Mouse (Mus musculus) thymus, postnatal 36 days (tissue): Measurements from ENCODE around the gene Alkbh4.
"Not testable (repeated sequence)": the region's sequence is repeated elsewhere in the genome, so short reads cannot be mapped to it uniquely, and the experiment has no call there.

Experiments used
- DNase-seq, 2 experiments: peaks; one replicate each; pipeline ENCODE4 v3.0.0; 2022; ENCODE audit warnings: mixed read lengths in 2 of 2

Gene Alkbh4

DNA sequence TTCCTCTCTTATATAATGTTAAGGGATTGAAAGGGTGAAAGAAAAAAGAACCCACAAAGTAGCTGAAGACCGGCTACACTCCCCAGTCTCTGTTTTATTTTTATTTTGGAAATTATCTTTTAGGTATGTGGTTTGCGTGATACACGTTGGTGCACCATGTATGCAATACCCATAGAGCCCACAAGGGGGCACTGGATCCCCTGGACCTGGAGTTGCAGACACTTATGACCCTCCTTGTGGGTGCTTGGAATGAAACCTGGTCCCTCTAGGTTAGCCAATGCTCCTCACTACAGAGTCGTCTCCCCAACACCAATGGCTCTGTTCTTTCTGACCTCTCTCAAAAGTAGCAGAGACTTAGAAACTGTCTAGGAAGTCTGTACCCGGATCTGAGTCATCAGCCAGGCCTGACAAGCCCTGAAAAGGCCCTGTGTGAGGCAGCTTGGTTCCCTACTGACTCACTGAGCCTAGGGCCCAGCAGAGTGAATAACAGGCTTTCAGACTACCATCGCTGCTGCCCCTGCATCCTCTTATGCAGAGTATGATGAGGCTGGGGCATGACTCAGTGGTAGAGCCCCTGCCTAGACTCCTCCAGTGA lies 7.3 kb downstream of the Alkbh4 start:
- no peak for DNase-seq

DNA sequence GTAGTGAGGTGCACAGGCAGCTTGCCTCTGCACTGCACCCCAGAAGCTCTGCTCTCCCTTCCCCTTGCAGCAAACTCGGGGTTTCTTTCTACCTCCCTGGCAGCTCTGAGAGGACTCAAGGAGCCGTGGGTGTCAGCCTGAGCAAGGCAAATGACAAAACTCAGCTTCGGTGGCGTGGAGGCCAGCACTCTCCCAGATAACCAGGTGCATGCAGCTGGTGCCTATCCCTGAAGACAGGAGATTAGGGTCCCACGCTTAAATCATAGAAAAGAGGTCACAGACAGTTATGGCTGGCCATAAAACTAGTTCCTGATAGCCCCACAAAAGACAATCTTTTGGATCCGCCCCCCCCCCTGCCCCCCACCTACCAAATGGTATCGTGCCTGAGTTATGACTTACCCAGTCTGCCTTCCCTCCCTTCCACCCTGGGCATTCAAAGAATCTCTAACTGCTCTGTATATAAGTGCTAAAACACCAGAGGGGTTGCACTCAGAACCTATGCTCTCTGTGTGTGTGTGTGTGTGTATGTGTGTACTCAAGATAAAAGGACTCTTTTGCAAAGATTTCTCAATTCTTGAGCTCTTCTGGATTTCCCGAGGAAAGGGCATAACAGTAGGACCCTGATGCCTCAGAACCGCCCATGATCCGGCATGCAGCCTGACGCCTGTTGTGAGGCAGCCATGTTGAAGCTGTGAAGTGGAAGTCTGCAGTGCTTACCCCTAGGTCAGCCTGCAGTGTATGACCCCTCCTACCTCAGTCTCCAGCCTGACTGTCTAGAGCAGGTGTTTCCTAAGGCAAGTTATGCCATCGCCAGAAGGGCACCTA lies 8.9 kb downstream of the Alkbh4 start:
- DNase-seq: no peak

DNA sequence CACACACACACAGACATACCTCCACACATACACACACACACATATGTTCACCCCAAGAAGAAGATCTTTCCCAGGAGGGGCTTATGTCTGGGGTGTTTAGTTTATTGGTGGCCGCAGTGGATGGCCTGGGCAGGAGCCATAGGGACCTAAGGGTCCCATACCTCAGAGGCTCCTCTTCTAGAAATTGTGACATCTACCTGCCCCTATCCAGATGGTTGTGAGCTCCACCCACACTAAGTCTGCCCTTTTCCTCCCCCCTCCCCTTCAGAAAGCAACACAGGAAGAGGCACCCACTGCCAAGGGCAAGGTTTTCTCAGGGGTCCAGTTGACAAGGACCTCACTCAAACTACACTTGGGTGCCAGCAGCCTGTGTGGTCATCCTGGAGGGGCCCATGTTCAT lies 11.0 kb downstream of the Alkbh4 start:
- peak; percentile 72 to 80 for DNase-seq

DNA sequence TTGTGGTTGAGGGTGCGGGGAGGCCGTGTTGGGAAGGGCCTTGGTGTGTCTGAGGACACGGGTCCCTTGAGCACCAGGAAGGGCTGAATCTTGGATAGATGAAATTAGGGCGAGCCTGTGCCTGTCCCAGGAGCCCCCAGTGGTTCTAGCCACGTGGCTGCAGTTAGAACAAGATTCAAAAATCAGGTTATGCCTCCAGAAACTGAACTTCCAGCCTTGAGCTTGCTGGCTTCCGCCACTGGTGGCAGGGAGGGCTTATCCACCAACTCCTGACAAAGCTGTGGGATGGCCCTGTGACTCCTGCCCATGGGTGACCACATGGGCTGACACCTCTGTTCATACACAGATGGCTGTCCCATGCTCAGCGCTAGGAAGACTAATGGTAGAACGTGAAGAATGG lies 11.8 kb downstream of the Alkbh4 start:
- peak in 1 of 2 experiments; percentile 44 for DNase-seq

DNA sequence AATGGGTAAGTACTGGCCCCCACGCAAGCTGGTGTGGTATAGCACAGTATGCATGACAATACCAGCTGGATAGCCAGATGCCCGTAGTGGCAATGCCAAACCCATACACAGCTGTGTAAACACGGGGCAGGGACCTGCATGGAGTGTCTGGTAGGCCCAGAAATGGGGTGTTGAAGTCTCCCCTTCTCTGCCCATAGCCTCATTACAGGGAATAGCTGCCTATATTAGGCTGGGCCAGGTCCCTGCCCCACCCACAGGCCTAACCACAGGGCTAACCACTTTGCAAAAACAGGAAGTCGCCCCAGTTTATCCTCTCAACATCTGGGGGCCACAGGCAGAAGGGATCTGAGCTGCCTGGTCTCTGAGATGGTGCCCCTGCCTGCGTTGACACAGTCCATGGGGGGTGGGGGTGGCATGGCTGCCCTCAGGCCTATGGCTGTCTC lies 13.2 kb downstream of the Alkbh4 start:
- DNase-seq: peak; percentile 66 to 72

DNA sequence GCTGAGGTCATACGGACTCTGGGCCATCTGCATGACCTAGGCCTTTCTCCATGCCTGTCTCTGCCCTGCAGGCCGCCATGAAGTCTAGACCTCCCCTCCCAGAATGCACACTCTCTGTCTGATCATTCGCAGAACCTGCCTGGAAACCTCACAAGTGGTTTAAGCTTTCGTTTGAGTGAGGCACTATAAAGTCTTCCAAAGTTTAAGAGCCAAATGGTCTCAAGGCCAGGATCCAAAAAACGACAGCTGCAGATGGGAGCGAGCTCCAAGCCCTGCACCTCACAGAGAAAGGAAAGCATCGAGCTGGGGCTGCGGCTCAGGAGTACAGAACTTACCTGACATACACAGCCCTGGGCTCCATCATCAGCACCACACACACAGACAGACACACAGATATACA lies 16.4 kb downstream of the Alkbh4 start:
- DNase-seq: no peak

DNA sequence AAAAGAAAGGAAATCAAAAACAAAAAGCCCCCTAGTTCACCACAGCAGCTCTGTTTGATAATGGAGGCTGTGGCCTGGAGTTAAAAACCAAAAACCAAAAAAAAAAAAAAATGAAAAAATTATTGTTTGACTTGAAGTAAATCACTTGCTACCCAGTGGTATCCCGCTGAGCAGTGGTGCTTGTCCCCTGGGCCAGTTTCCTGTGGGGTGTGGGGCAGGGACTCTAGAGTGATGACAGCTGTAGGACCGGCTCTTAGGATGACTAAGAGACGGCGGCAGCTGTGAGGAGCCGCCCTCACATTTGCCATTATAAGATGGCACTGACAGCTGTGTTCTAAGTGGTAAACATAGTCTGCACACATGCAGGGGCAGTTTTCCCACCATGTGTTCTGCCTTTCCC lies 19.5 kb downstream of the Alkbh4 start:
- peak in 1 of 2 experiments; percentile 22 for DNase-seq

DNA sequence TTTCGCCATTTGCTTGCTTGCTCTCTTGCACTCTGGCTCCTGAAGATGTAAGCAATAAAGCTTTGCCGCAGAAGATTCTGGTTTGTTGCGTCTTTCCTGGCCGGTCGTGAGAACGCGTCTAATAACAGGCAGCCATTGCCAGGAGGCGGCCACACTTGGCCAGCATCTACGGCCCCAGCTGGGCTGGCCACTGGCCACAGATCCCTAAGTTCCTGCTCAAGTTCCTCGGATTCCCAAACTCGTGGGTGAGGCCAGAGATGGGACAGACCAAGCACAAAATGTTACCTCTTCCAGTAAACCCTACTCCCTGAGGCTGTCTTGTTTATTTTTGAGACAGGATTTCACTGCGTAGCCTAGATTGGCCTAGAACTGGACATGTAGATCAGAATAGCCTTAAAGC lies 24.1 kb downstream of the Alkbh4 start:
- not testable (repeated sequence) for DNase-seq

DNA sequence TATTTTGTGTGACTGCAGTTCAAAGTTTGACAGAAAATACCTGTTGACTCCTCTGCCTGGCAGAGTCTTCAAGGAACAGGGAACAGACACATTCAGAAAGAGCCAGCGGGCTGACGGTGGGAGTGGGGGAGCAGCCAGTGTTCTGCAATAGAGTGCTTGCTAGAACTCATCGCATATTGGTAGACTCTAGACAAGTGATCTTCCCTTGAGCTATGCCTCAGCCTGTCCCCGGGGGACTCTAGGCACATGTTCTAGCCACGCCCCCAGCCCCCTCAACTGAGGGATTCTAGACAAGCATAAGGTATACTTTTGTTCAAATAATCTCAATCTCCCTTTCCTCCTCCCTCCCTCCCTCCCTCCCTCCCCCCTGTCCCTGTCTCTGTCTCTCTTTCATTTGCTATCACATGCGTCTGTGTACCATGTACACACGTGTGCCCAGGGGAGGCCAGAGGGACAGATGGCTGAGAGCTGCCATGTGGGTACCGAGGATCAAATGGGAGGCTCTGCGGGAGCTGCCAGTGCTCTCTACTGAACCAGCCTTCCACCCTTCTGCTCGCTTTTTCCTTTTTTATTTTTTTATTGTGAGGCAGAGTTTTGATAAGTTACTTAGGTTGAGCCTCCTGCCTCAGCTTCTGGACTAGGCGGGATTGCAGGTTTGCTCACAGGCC lies 28.0 kb downstream of the Alkbh4 start:
- no peak for DNase-seq

DNA sequence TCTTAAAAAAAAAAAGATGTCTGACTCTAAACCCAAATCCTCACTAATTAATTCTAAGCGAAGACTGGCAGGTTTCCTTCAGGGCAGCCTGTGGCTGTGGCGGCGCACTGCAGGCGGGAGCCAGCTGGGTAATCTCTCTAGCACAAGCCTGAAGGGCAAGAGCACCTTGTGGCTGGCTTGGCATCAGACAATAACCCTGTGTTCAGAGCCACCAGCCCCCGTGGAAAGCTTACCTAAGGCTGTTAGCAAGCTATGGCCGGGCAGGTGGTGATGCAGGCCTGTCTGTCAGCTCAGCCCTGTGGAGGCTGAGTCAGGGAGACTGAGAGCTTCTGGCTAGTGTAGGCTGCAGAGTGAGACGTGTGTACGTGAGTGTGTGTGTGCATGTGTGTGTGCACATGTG lies 29.3 kb downstream of the Alkbh4 start:
- DNase-seq: no peak

DNA sequence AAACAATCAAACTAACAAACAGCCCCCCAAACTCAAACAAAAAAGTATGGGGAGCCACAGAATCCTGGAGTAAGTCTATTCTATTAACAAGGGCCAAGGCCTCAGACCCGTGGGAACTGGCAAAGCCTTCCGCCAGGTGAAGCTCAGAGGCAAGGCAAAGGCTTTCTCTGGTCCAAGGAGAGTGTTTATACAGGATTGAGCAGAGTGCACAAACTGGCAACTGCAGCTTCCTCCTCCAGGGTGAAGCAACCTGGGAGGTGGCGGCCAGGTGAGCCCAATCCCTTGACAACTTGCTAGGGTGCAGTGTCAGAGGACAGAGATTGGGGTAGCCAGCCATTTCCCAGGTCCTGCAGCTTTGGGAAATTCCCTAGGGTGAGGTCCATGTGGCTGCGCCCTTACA lies 31.4 kb downstream of the Alkbh4 start:
- no peak for DNase-seq

DNA sequence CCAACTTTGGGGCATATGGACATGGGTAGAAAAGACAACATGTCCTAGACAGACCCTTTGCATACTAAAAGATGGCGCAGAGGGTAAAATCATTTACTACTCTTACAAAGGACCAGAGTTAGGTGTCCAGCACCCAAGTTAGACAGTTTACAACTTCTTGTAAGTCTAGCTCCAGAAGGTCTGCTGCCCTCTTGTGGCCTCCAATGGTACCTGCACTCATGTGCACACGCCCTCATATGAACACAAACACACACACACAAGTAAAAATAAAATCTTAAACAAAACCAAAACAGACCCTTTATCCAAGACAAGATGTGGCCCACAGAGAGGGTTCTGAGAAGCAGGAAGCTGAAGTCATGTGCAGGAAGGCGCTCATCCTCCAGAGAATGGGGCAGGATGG lies 32.1 kb downstream of the Alkbh4 start:
- peak in 1 of 2 experiments; percentile 25 for DNase-seq

DNA sequence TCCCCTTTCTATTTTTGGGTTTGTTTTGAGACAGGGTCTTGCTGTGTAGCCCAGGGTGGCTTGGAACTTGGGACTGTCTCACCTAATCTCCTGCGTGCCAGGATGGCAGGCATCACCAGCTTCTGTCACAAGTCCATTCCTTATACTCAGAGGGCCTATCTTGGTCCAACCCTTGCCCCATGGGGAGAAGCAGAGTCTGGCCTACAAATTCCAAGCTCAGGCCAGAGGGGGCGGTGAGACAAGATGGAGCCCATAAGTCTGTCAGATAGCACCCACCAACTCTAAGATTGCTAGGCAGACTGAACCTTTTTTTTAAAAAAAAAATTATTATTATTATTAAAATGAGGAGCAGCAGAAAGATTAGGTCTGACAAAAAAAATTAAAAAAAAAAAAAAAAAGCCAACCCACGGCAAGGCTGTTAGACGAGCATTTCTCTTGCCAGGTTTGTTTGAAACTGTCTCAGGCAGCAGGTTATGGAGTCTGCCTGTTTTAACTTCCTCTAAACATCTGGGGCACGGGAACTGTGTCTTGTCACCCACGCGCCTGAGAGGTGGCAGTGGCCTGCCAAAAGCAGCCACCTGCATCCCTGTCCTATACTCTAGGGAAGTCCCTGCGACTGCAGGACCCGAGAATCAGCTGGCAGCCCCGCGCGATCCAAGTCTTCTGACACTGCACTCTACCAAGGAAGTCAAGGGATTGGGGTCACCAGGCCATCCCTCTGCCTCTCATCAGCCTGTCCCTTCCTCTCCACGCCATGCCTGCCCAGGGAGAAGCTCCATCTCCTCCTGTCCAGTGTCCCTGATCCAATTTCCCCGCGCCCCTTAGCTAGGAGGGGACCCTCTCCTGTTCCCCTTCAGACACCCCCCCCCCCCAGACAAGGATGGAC lies 33.9 kb downstream of the Alkbh4 start:
- DNase-seq: peak; percentile 68 to 80

DNA sequence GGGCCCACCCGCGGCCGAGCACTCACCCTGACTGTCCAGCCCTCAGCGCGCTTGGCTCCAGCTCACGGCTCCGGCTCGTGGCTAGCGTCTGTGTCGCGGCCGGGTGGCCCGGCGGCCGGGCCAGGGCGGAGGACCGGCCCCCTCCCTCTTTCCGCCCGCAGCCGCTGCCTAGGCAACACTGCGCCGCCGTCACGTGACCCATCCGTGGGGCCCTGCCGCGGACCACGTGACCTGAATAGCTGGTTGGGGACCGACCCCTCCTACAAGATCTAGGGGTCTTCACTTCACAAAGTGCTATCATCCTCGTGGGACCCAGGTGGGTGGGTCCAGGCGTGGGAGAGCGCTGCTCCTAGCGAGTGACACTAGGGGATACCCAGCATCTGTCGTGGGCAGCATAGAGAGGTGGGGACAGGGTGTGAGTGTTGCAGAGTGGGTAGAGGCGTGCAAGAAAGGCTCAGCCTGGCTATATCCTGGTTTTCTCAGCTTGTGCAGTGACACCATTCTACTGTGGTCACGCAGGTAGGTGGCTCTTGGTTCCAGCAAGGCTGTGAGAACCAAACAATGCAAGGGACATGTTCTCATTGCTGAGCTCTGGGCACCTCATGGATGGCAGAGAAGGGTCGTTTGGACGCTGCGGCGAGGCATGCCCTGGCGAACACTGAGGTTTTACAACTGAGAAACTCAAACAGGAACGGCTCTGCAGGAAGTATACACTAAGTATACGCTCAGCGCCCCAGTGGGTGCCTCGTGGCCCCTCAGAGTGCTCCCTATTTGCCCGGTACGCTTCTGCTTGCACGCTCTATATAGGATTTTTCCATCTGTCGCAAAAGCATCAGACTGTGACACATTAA lies 34.8 kb downstream of the Alkbh4 start, which contains the start of gene Orai2:
Gene Orai2 (minus strand): TSS at position 202 of the 851 bp plus-strand sequence.
- DNase-seq: peak; percentile 92 to 94

DNA sequence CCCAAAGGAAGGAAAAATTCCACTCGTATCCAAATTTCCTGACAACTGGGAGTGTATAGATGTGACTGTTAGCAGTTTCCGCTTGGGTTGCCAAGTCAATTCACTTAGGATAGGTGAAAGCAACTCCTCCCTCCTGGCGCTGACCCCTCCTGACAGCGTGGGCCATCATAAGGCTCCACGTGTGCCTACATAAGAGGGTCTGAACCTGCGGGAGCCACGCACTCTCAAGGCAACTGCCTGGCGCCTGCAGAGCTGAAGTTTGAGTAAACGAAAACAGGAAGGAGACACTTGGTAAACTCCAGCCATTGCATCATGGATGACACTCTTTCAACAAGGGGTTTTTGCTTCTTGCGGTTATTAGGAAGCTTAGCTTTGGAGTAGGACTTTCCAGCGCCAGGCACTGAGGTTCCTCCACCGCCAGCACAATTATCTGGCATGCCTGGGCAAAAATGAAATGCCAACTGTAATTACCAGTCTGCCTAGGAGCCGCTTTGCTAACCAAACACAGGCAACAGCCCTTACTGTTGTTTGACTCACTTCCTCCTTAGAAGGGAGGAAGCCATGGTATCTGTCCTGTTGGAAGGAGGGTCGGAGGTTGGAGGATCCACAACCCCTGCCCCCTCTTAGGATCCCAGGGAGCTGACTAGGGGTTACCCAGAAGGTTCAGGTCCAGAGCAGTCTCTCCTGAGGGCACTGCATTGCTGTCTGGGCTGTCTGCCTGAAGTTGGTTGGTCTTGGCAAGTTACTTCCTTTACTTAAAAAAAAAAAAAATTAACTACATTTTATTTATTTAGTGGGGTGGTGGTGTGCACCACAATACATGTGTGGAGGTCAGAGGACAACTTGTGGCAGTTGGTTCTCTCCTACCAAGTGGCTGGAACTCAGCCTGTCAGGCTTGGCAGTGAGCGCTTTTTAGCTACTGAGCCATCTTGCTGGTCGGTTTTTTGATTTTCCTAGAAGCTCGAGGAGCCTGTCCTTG lies 35.7 kb downstream of the Alkbh4 start:
- DNase-seq: peak; percentile 44 to 53

DNA sequence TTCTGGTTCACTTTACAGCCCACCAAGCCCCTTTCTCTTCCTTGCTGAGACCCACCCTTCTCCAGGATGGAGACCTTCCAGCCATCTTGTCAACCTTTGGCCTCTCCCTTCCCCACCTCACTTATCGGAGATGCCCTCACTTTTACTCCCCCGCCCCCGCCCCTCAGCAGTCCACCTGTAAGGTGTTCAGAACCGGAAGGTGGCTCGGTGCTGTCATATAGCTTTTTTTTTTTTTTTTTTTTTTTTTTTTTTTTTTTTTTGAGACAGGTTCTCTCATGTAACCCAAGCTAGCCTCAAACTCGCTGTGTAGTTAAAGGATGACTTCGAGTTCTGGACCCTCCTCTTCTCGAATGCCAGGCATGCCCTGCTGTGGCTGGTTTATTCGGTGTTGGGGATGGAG lies 37.0 kb downstream of the Alkbh4 start:
- DNase-seq: no peak

DNA sequence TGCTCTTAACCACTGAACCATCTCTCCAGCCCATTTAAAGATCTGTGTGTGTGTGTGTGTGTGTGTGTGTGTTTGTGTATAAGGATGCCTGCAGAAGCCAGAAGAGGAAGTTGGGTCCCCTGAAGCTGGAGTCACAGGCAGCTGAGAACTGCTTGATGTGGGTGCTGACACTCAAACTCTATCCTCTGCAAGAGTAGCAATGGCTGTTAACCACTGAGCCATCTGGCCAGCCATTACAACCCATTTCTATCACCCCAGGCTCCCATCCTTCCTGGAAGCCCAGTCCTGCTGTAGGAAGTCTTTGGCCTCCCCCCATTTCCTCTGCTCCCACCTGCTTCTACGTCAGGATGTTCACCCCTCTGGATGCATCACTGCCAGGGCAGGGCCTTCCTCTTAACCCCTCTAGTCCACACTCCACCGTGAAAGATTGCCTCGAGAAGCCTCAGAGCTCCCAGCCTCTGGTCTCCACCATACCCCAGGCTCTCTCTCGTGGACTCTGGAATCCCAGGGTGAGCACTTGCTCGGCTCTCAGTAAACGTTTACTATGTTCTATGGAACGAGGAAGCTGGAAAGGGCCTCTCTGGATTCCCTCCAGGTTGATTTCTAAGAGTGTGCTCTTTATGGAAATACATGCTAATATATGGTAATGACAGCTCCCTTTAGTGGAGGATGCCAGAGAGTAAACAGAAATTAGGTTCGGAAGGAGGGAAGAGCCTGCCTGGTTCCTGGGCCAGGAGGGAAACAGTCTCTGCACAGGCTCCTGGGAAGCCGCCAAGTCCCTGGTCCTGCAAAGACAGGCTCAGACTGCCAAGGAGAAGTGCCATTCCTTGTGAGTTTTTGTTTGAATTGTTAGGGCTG lies 37.9 kb downstream of the Alkbh4 start:
- DNase-seq: peak; percentile 43 to 66

DNA sequence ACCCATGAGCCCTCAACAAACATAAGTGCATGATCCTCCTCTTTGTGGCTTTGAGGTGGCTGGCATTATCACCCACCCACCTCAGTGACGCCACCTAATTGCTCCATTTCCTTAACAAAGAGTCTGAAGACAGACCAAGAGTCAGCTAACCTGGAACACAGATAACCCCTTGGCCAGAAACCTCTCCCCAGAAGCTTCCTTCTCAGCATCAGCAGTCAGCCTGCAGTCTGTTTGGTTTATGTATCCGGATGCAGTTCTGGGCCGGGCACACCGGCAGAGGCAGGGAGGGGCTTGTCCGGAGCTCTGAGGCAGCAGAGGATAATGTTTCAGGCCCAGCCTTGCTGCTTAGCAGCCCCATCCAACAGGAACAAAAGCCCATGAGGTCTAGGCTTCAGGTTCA lies 43.6 kb downstream of the Alkbh4 start:
- DNase-seq: no peak

DNA sequence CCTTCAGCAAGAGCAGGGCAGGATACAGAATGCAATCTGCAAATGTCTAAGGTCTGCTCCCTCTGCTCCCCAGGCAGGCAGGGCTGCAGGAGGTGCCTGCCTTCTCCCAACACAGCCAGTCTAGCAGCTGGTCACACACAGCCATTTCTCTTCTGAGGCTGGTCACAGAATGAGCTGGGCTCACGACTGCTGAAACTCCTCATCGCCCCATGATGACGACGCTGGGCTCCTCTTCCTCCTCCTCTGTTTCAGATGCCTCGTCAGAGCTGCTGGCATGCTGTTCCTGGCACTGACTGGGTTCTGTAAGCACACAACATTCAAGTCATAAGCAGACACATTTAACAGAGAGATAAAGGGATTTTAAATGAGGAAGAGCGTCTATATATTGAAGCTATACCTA lies 45.3 kb downstream of the Alkbh4 start:
- DNase-seq: no peak

DNA sequence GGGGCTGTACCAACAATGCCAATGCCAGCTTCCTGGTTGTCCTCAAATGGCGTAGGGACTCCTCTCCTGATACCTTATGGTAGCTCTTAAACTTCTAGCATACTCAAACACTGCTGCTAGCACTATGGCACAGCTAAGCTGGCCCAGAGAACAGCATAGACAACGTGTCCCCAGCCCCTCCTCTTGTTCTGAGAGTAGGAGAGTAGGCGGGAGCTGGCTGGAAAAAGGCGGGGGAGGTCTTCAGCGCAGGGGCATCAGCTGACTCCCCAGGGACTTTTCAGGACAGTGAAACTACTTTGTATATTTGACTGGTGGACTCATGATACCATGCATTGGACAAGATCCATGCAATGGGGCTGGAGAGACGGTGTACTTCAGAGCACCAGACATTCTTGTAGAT lies 46.1 kb downstream of the Alkbh4 start:
- no peak for DNase-seq
